Mouse (Mus musculus) olfactory bulb, adult 2 months (tissue): ENCODE results near the gene Olfr1419. TPM values are rescaled to one million over a fixed set of nuclear protein-coding genes. Genes with fewer than 3 reads are reported as not detected.

ENCODE experiments used
- H3K27ac ChIP-seq: fragments of 200-500 bp; 2 replicates; pipeline ENCODE4 v1.5.1; 2012; ENCODE audit warnings: low read depth, low read length; ENCODE audit not compliant: insufficient read depth
- H3K4me1 ChIP-seq: fragments of 200-500 bp; 2 replicates; pipeline ENCODE4 v1.6.1; 2012; ENCODE audit warnings: low read length; ENCODE audit not compliant: control insufficient read depth, insufficient read depth
- H3K4me3 ChIP-seq: fragments of 200-500 bp; 2 replicates; pipeline ENCODE4 v1.5.1; 2012; ENCODE audit warnings: mild to moderate bottlenecking, low read depth, low read length, moderate library complexity; ENCODE audit not compliant: insufficient read depth
- CTCF ChIP-seq: fragments of 200-500 bp; IDR thresholded peaks from 2 replicates; pipeline ENCODE4 v1.5.1; 2012; ENCODE audit warnings: low read depth, mild to moderate bottlenecking, low read length, moderate library complexity; ENCODE audit not compliant: insufficient read depth
- POLR2A ChIP-seq: fragments of 200-500 bp; IDR thresholded peaks from 2 replicates; pipeline ENCODE4 v1.6.1; 2012; ENCODE audit warnings: mild to moderate bottlenecking, low read depth, low read length, moderate library complexity; ENCODE audit not compliant: insufficient read depth
- WGBS: fragments of 180-500 bp; shearing (Covaris S2); methylation state at CpG from one replicate; pipeline ENCODE4 v1.1.7; 2018; 5-methylcytosine and 5-hydroxymethylcytosine counted together
- polyA plus RNA-seq: library from polyadenylated mRNA; stranded (reverse); fragments of >200 nt; gene quantifications from 2 replicates; pipeline ENCODE4 v1.2.4, GENCODE M21; 2012; ENCODE audit warnings: low replicate concordance; ENCODE audit not compliant: missing spikeins, insufficient read depth, insufficient read length

The Olfr1419 gene
- polyA plus RNA-seq, 1 experiment: not detected

DNA sequence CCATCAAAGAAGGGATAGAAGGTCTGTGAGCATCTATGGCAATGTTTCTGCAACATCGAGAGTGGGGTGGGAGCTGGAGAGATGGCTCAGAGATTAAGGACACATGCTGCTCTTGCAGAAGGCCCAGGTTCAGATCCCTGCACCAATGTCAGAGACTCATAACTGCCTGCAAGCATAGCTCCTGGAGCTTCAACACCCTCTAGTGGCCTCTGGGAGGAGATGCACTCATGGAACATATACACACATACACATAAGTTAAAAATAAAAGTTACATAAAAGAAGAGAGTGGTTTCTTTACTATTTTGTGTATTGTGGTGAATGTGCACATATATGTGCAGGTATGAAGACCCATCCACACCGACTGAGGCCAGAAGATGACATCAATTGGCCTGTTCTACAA is 7.1 kb downstream of the Olfr1419 start:
- 85% methylated on average over 2 of the region's 2 CpGs for WGBS
- H3K4me3 ChIP-seq: no peak overlapping the region

DNA sequence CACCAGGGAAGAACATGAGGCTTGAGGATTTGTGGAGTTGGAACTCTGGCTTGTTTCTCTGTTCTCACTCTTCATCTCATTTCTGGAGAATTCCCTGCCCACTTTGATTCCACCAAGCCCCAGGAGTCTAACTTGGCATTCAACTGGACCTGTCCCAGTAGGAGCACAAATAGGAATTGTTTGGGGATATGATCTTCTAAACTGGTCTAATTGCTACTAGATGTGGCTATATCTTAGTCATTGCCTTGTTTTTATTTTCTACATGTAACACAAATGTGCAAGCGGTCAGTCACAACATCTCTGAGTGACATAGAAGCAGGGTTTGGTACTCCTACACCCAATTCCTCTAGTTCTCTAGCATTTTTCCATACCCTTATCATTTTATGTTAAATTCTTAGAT is 13.9 kb downstream of the Olfr1419 start, which contains the start of gene Olfr1418:
TSS of gene Olfr1418 (minus strand) at position 101 of the 400 bp plus-strand sequence.
- TF ChIP-seq POLR2A: no peak
- TF ChIP-seq CTCF: no peak
- Histone ChIP-seq H3K4me1 (no peaks in the 10 kb centered on the region), H3K4me3 (no peak within 1 kb of the TSS), H3K27ac (no peak within 1 kb of the TSS)
- 90% methylated on average over 1 of the region's 1 CpGs for WGBS

More for the DNA sequence above, 7.1 kb downstream of the Olfr1419 start:
- Histone ChIP-seq H3K4me1 (no peaks in the 10 kb centered on the region), H3K27ac (no peak overlapping the region)
- TF ChIP-seq POLR2A (no peak), CTCF (no peak)

DNA sequence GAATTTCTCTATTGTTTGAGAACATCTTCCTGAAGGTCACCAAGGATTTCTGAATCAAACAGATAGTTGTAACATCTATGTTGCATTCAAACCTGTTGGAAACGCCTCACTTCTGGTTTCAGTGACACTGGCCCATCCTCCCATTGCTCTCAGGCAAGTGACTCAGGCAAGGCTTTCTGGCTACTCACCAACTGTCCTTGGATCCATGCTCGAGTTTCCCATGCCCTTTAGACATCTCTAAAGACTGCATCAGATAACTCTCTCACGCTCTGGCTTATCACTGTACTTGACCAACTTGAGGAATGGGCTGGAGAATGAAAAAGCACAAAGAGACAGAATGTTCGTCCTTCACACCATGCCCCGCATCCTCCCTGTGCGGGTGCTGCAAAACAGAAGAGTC is 18.4 kb downstream of the Olfr1419 start:
- no peak overlapping the region for H3K27ac ChIP-seq
- 81% methylated on average over 6 of the region's 6 CpGs for WGBS
- no peak for TF ChIP-seq CTCF
- no peak for TF ChIP-seq POLR2A
- no peak overlapping the region for H3K4me3 ChIP-seq
- no peaks in the 10 kb centered on the region for H3K4me1 ChIP-seq

DNA sequence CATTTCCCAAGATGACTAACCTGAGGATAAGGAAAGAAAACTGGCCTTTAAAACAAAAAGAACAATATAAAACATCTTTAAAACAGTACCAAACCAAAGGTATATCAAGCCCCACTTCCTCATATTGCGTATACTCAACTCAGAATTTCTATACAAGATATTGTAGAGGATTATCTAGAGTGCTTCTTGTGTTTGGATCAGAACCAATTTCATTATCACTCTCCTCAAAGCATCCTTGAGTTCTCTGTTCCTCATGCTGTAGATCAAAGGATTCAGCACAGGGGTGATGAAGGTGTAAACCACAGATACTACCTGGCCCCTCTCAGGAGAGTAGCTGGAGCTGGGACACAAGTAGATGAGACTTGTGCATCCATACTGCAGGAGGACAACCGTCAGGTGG is 20.1 kb downstream of the Olfr1419 start:
- 87% methylated on average over 2 of the region's 2 CpGs for WGBS
- TF ChIP-seq CTCF (no peak), POLR2A (no peak)
- no peak overlapping the region for H3K4me3 ChIP-seq
- H3K27ac ChIP-seq: no peak overlapping the region
- H3K4me1 ChIP-seq: no peaks in the 10 kb centered on the region

DNA sequence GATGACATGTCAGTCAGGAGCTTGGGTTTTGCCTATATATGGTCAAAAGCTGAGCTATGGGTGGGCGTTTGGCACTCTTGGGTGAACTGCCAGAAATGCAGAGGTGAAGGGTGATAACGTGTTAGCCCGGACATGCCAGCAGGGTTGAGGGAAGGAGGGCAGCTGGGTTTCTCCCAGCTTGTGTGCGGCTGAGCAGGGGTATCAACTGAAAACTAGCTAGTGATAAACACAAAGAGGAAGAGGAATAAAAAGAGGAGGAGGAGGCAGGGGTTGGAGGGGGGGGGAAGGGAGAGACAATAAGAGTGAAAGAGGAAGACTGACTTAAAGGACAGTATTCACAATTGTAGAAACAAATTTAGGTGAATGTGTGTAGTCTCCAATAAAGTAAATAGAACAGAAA is 22.3 kb downstream of the Olfr1419 start:
- no peak overlapping the region for H3K27ac ChIP-seq
- WGBS: 67% methylated on average over 4 of the region's 4 CpGs
- no peaks in the 10 kb centered on the region for H3K4me1 ChIP-seq
- no peak for TF ChIP-seq POLR2A
- TF ChIP-seq CTCF: no peak
- H3K4me3 ChIP-seq: no peak overlapping the region

DNA sequence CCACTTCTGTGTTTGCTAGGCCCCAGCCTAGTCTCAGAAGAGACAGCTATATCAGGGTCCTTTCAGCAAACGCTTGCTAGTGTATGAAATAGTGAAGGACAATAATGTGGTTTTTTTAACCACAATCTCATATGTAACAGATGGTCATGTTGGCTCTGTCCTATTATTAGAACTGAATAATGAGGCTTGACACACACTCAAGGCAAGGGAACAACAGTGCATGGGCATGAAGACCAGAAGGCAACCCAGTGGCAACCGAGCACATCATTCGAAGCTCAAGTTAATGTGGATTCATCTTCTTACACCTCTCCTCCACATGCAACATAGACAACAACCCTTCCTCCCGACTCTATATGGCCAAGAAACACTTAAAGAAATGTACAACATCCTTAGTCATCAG is 28.6 kb downstream of the Olfr1419 start:
- Histone ChIP-seq H3K4me3 (no peak overlapping the region), H3K27ac (no peak overlapping the region), H3K4me1 (no peaks in the 10 kb centered on the region)
- WGBS: 87% methylated on average over 4 of the region's 4 CpGs
- TF ChIP-seq CTCF (no peak), POLR2A (no peak)

DNA sequence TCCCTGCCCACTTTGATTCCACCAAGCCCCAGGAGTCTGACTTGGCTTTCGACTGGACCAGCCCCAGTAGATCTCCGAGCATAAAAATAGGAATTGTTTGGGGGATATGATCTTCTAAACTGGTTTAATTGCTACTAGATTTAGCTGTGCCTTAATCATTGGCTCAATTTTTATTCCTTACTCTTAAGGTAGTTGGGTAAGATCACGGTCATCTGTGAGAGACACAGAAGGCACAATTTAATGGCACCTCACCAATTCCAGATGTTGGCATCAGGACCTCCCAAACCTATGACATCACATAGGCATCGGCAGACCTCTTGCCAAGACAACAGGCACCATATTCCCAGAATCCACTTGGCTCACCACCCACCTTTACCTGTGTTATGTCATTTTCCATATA is 35.8 kb downstream of the Olfr1419 start, which contains the start of gene Olfr1417:
TSS of gene Olfr1417 (minus strand) at position 101 of the 400 bp plus-strand sequence.
- no peak within 1 kb of the TSS for H3K4me3 ChIP-seq
- WGBS: 91% methylated on average over 4 of the region's 4 CpGs
- TF ChIP-seq CTCF (no peak), POLR2A (no peak)

DNA sequence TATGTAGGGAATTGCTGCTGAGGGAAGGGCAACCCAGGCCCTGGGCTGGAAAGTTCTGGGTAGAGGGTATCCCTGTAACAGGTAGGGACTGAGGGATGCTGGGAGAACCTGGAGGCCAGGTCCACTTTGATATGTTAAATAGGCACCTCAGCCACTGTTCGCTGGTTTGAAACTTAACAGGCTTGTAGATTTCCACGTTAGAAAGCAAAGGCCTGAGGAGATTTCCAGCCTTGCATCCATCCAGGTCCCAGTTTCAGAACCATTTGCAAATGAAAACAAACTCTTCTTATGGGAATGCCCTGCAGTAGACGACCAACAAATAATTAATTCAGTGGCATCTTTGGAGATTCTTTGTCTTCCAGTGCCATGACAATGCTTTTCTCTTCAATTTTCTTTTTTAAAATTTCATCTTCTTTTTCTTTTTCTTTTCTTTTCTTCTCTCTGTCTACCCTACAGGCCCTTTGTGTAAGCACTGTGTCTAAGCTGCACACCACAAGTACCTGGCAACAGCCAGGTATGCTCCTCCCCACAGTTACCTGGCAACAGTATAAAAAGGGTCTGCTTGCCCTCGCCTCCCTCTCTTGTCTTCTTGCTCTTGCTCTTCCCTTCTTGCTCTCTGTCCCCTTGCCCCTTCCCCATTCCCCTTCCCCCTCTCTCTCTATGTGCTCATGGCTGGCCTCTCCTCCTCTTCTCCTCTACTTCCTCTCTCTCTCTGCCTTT is 51.4 kb downstream of the Olfr1419 start:
- WGBS: 57% methylated on average over 4 of the region's 4 CpGs
- Histone ChIP-seq H3K27ac (no peak overlapping the region), H3K4me3 (no peak overlapping the region), H3K4me1 (peaks cover 3% of the 10 kb centered on the region)
- TF ChIP-seq CTCF (no peak), POLR2A (no peak)

More for the DNA sequence above, 35.8 kb downstream of the Olfr1419 start, which contains the start of gene Olfr1417:
- H3K4me1 ChIP-seq: no peaks in the 10 kb centered on the region
- no peak within 1 kb of the TSS for H3K27ac ChIP-seq

DNA sequence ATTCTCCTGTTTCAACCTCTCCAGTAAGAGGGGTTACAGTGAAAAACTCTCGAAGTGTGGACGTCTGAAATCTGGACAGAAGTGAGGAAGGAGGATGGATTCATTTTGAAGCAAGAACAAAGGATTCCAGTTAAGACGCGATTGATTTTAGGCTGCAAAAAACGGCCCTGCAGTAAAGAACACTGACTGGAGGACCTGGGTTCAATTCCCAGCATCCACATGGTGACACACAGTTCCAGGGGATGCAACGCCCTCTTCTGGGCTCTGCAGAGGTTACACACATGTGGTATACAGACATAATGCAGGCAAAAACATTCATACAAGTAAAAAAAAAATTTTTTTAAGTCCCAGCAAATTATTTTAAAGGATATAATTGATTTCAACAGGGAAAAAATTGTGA is 54.7 kb downstream of the Olfr1419 start:
- peak overlapping the region; percentile 21; the same call in 1 of the 2 replicates for H3K4me3 ChIP-seq
- H3K27ac ChIP-seq: no peak overlapping the region
- WGBS: 25% methylated on average over 6 of the region's 6 CpGs
- peaks cover 3% of the 10 kb centered on the region for H3K4me1 ChIP-seq
- TF ChIP-seq CTCF (no peak), POLR2A (no peak)
